Mouse (Mus musculus) kidney, postnatal 0 days (tissue): ENCODE data around the gene Tex37. TPM values are rescaled to one million over a fixed set of nuclear protein-coding genes. Genes with fewer than 3 reads are reported as not detected.
A peak's percentile ranks its signal among the peaks of the same experiment; 100 is the strongest.

Experiments used
- ATAC-seq: fragments of 200-750 bp; cut with Nextera tagmentation; replicated peaks from 2 replicates; pipeline ENCODE4 v1.8.0; 2017; ENCODE audit warnings: low read depth, moderate number of reproducible peaks, moderate TSS enrichment, moderate library complexity; ENCODE audit not compliant: low FRiP score
- DNase-seq: peaks from one replicate; pipeline ENCODE4 v3.0.0-alpha.2; 2016; ENCODE audit warnings: low spot score
- H3K27ac ChIP-seq: fragments of 300-500 bp; sonication (generic); 2 replicates; pipeline ENCODE4 v1.5.1; 2014; ENCODE audit warnings: mild to moderate bottlenecking
- H3K27me3 ChIP-seq: fragments of 300-500 bp; sonication (generic); 2 replicates; pipeline ENCODE4 v1.6.1; 2014; ENCODE audit warnings: low read length, mixed read lengths; ENCODE audit not compliant: insufficient read depth
- H3K36me3 ChIP-seq: fragments of 300-500 bp; sonication (generic); 2 replicates; pipeline ENCODE4 v1.6.1; 2014; ENCODE audit warnings: low read length, mixed read lengths; ENCODE audit not compliant: insufficient read depth
- H3K4me1 ChIP-seq: fragments of 300-500 bp; sonication (generic); replicated peaks from 2 replicates; pipeline ENCODE4 v1.6.1; 2014; ENCODE audit warnings: antibody characterized with exemption, low read length, mixed read lengths; ENCODE audit not compliant: insufficient read depth
- H3K4me2 ChIP-seq: fragments of 300-500 bp; sonication (generic); 2 replicates; pipeline ENCODE4 v1.6.1; 2014; ENCODE audit warnings: mild to moderate bottlenecking, low read length, moderate library complexity, mixed read lengths
- H3K4me3 ChIP-seq: fragments of 300-500 bp; sonication (generic); replicated peaks from 2 replicates; pipeline ENCODE4 v1.5.1; 2014; ENCODE audit warnings: low read depth, low read length
- H3K9ac ChIP-seq: fragments of 300-500 bp; sonication (generic); 2 replicates; pipeline ENCODE4 v1.6.1; 2014; ENCODE audit warnings: low read depth, low read length
- H3K9me3 ChIP-seq: fragments of 300-500 bp; sonication (generic); replicated peaks from 2 replicates; pipeline ENCODE4 v1.6.1; 2016; ENCODE audit warnings: low read length, inconsistent platforms, mixed read lengths
- CTCF ChIP-seq: IDR thresholded peaks from 2 replicates; pipeline ENCODE4 v1.5.1; 2016; ENCODE audit warnings: antibody characterized with exemption, low read depth, mild to moderate bottlenecking, moderate library complexity
- WGBS: fragments of 180-500 bp; shearing (Covaris S2); extraction: QIAGEN DNeasy Blood & Tissue Kit; methylation state at CpG from one replicate; pipeline ENCODE4 v1.1.7; 2014; 5-methylcytosine and 5-hydroxymethylcytosine counted together
- polyA plus RNA-seq: library from polyadenylated mRNA; unstranded; fragments of >200 nt; fragmentation: Nextera tagmentation; extraction: Ambion mirVana; gene quantifications from 2 replicates; pipeline ENCODE4 v1.2.1, GENCODE M21; 2015

The Tex37 gene
- polyA plus RNA-seq, 1 experiment from 2014 or later: not detected

- 74% methylated on average over 5 of the region's 5 CpGs for WGBS
- ATAC-seq: no peak
Observed at GRCm38 (mm10) chr6:70874035-70874775, 44.5 kb downstream of the Tex37 start.

GRCm38 (mm10) chr6:70872570-70872969 lies 46.2 kb downstream of the Tex37 start:
- WGBS: 78% methylated on average over 7 of the region's 7 CpGs
- ATAC-seq: no peak
- Histone ChIP-seq H3K4me2 (no peak overlapping the region), H3K27ac (no peak overlapping the region), H3K9ac (no peak overlapping the region), H3K4me3 (no peak overlapping the region), H3K36me3 (no peaks in the 10 kb centered on the region), H3K9me3 (no peaks in the 10 kb centered on the region), H3K4me1 (no peaks in the 10 kb centered on the region), H3K27me3 (no peaks in the 10 kb centered on the region)
- DNase-seq: no peak
- no peak for TF ChIP-seq CTCF

More at GRCm38 (mm10) chr6:70874035-70874775, 44.5 kb downstream of the Tex37 start:
- no peaks in the 10 kb centered on the region for H3K4me1 ChIP-seq
- no peak overlapping the region for H3K9ac ChIP-seq
- no peak overlapping the region for H3K4me2 ChIP-seq
- H3K27me3 ChIP-seq: no peaks in the 10 kb centered on the region
- no peak for DNase-seq
- no peaks in the 10 kb centered on the region for H3K9me3 ChIP-seq
- H3K27ac ChIP-seq: no peak overlapping the region
- TF ChIP-seq CTCF: peak; percentile 37; the same call in 1 of the 2 replicates
- no peak overlapping the region for H3K4me3 ChIP-seq
- 0 out of 2 replicates have a peak, but pooled peaks cover 5% of the 10 kb centered on the region for H3K36me3 ChIP-seq

- Histone ChIP-seq H3K4me1 (no peaks in the 10 kb centered on the region), H3K4me2 (no peak overlapping the region), H3K27ac (no peak overlapping the region), H3K9me3 (no peaks in the 10 kb centered on the region), H3K36me3 (no peaks in the 10 kb centered on the region), H3K9ac (no peak overlapping the region), H3K4me3 (no peak overlapping the region), H3K27me3 (no peaks in the 10 kb centered on the region)
- no peak for TF ChIP-seq CTCF
- WGBS: 58% methylated on average over 10 of the region's 10 CpGs
- ATAC-seq (peak; percentile 61; the same call in 1 of the 2 replicates), DNase-seq (peak; percentile 24)
Observed at GRCm38 (mm10) chr6:70872128-70872527, 46.6 kb downstream of the Tex37 start.

GRCm38 (mm10) chr6:70871511-70871980 lies 47.2 kb downstream of the Tex37 start:
- ATAC-seq (no peak), DNase-seq (no peak)
- no peak for TF ChIP-seq CTCF
- no peak overlapping the region for H3K4me2 ChIP-seq
- H3K27ac ChIP-seq: no peak overlapping the region
- H3K27me3 ChIP-seq: no peaks in the 10 kb centered on the region
- no peaks in the 10 kb centered on the region for H3K4me1 ChIP-seq
- no peaks in the 10 kb centered on the region for H3K36me3 ChIP-seq
- WGBS: 63% methylated on average over 14 of the region's 14 CpGs
- H3K4me3 ChIP-seq: no peak overlapping the region
- no peaks in the 10 kb centered on the region for H3K9me3 ChIP-seq
- H3K9ac ChIP-seq: no peak overlapping the region

- H3K27me3 ChIP-seq: no peaks in the 10 kb centered on the region
- 95% methylated on average over 9 of the region's 9 CpGs for WGBS
- H3K4me1 ChIP-seq: no peaks in the 10 kb centered on the region
- no peak overlapping the region for H3K27ac ChIP-seq
- no peak overlapping the region for H3K4me3 ChIP-seq
- H3K9ac ChIP-seq: no peak overlapping the region
- H3K9me3 ChIP-seq: no peaks in the 10 kb centered on the region
- DNase-seq (no peak), ATAC-seq (no peak)
- no peak for TF ChIP-seq CTCF
- H3K4me2 ChIP-seq: no peak overlapping the region
- H3K36me3 ChIP-seq: no peaks in the 10 kb centered on the region
Observed at GRCm38 (mm10) chr6:70867297-70867696, 51.4 kb downstream of the Tex37 start.

- TF ChIP-seq CTCF: no peak
- 59% methylated on average over 5 of the region's 5 CpGs for WGBS
Observed at GRCm38 (mm10) chr6:70866761-70867160, 52.0 kb downstream of the Tex37 start.

More at GRCm38 (mm10) chr6:70866761-70867160, 52.0 kb downstream of the Tex37 start:
- Histone ChIP-seq H3K4me3 (no peak overlapping the region), H3K4me1 (no peaks in the 10 kb centered on the region), H3K9ac (no peak overlapping the region), H3K27ac (no peak overlapping the region), H3K36me3 (no peaks in the 10 kb centered on the region), H3K4me2 (no peak overlapping the region), H3K9me3 (no peaks in the 10 kb centered on the region), H3K27me3 (no peaks in the 10 kb centered on the region)
- ATAC-seq (no peak), DNase-seq (no peak)
